Comparison of ENCODE assay signal across 9 mouse cellular contexts in genomic region chr9:53825318-53825717, GRCm38 (mm10). TPM values are rescaled to one million over a fixed set of nuclear protein-coding genes. Genes with fewer than 3 reads are reported as not detected.
DNase-seq lines count a peak whose midpoint lies in the region; ATAC-seq and TF ChIP-seq lines count a peak whose summit lies in the region.
"Had no signal": no experiment of that assay in that cellular context is flagged by ENCODE, and none has a peak within 500 bp of the region (broad histone marks: within the 10 kb centered on the region; RNA-seq: fewer than 3 reads in every experiment).

No protein-coding gene starts in this region.

- TF ChIP-seq CTCF in lung, postnatal 0 days (IDR thresholded peaks at IDR 0.05): peak; percentile 81

- no peak overlapping the region for H3K4me2 ChIP-seq in forebrain, embryonic 11.5 days (ENCODE audit: low read depth, low read length, severe bottlenecking)
- H3K4me2 ChIP-seq in forebrain, embryonic 13.5 days: no peak overlapping the region
- H3K4me2 ChIP-seq in lung, postnatal 0 days (replicated peaks; ENCODE audit: low read depth, low read length): no peak overlapping the region
- H3K4me2 ChIP-seq: limb, embryonic 13.5 days had no signal

- peak; percentile 68 for DNase-seq in forebrain, embryonic 11.5 days (ENCODE audit: low spot score)
- peak; percentile 38 for DNase-seq in thymus, postnatal 0 days (ENCODE audit: low spot score)
- DNase-seq in thymus, postnatal 10 days (ENCODE audit: low spot score in 2 of 2): no peak
- peak; percentile 71 for DNase-seq in forelimb bud, embryonic 11.5 days (ENCODE audit: low read depth, low spot score)
- peak; percentile 60 for DNase-seq in lung, postnatal 0 days (ENCODE audit: low spot score)
- DNase-seq in ovary, postnatal 10 days (ENCODE audit: low spot score): no peak
- DNase-seq in gastrocnemius, postnatal 36 days: no peak

- no peak overlapping the region for H3K4me3 ChIP-seq in forebrain, embryonic 11.5 days (ENCODE audit: low read depth, low read length)
- no peak overlapping the region for H3K4me3 ChIP-seq in forebrain, embryonic 13.5 days
- no peak overlapping the region for H3K4me3 ChIP-seq in lung, postnatal 0 days (ENCODE audit: low read depth, low read length)
- H3K4me3 ChIP-seq: limb, embryonic 13.5 days had no signal

- H3K27ac ChIP-seq in forebrain, embryonic 11.5 days (ENCODE audit: low read depth, low read length): no peak overlapping the region
- H3K27ac ChIP-seq in forebrain, embryonic 13.5 days: no peak overlapping the region
- H3K27ac ChIP-seq in lung, postnatal 0 days (ENCODE audit: low read length): no peak overlapping the region
- H3K27ac ChIP-seq: limb, embryonic 13.5 days had no signal

- WGBS in forebrain, embryonic 11.5 days: 12% methylated on average over 9 of the region's 9 CpGs
- 10% methylated on average over 9 of the region's 9 CpGs for WGBS in forebrain, embryonic 13.5 days
- WGBS in lung, postnatal 0 days: 4% methylated on average over 9 of the region's 9 CpGs

- H3K36me3 ChIP-seq in forebrain, embryonic 11.5 days (ENCODE audit: control insufficient read depth, insufficient read depth, low read length): no peaks in the 10 kb centered on the region
- H3K36me3 ChIP-seq in forebrain, embryonic 13.5 days (ENCODE audit: poor library complexity, severe bottlenecking): no peaks in the 10 kb centered on the region
- H3K36me3 ChIP-seq in lung, postnatal 0 days (ENCODE audit: insufficient read depth, low read length): no peaks in the 10 kb centered on the region
- H3K36me3 ChIP-seq: limb, embryonic 13.5 days had no signal

- 0 out of 2 replicates have a peak, but pooled peaks have one; percentile 18 for ATAC-seq in forebrain, embryonic 11.5 days (replicated peaks; ENCODE audit: low FRiP score)
- no peak for ATAC-seq in forebrain, embryonic 13.5 days
- no peak for ATAC-seq in lung, postnatal 0 days

- intact Hi-C loops in gastrocnemius, postnatal 36 days (cut with DNase I): loop anchor here (10.0 kb wide), 1 partner anchor 509 kb away; no protein-coding TSS in a partner anchor

- no peaks in the 10 kb centered on the region for H3K27me3 ChIP-seq in forebrain, embryonic 11.5 days (ENCODE audit: control insufficient read depth, insufficient read depth, low read length)
- H3K27me3 ChIP-seq in forebrain, embryonic 13.5 days: no peaks in the 10 kb centered on the region
- H3K27me3 ChIP-seq in lung, postnatal 0 days (replicated peaks; ENCODE audit: insufficient read depth, low read length): no peaks in the 10 kb centered on the region

- no peak overlapping the region for H3K9ac ChIP-seq in forebrain, embryonic 11.5 days (ENCODE audit: low read length)
- H3K9ac ChIP-seq in forebrain, embryonic 13.5 days: no peak overlapping the region
- H3K9ac ChIP-seq in lung, postnatal 0 days (replicated peaks; ENCODE audit: low read depth): no peak overlapping the region
- H3K9ac ChIP-seq: limb, embryonic 13.5 days had no signal

- TF ChIP-seq EP300 in lung, postnatal 0 days (IDR thresholded peaks at IDR 0.05): no peak

- H3K9me3 ChIP-seq in forebrain, embryonic 11.5 days (ENCODE audit: control insufficient read depth, low read length): no peaks in the 10 kb centered on the region
- no peaks in the 10 kb centered on the region for H3K9me3 ChIP-seq in forebrain, embryonic 13.5 days (replicated peaks)
- H3K9me3 ChIP-seq in lung, postnatal 0 days (ENCODE audit: low read length): no peaks in the 10 kb centered on the region
- H3K9me3 ChIP-seq: limb, embryonic 13.5 days had no signal

- H3K4me1 ChIP-seq in forebrain, embryonic 11.5 days (replicated peaks; ENCODE audit: control insufficient read depth, insufficient read depth, low read length): no peaks in the 10 kb centered on the region
- H3K4me1 ChIP-seq in forebrain, embryonic 13.5 days: 0 out of 2 replicates have a peak, but pooled peaks cover 4% of the 10 kb centered on the region
- 0 out of 2 replicates have a peak, but pooled peaks cover 3% of the 10 kb centered on the region for H3K4me1 ChIP-seq in lung, postnatal 0 days (ENCODE audit: insufficient read depth, low read depth, low read length)

RNA-seq across cellular contexts. Expression of gene Sln, which starts 24.6 kb away (rescaled TPM):
- polyA plus RNA-seq in forebrain, embryonic 11.5 days (2014; fragmentation: Nextera tagmentation; extraction: Ambion mirVana): not detected in 2 replicates
- polyA plus RNA-seq in forebrain, embryonic 13.5 days (2015; fragmentation: Nextera tagmentation; extraction: Ambion mirVana): 0.44 and 0.94 TPM in 2 replicates
- polyA plus RNA-seq in thymus, postnatal 0 days (2015; fragmentation: Nextera tagmentation; extraction: Ambion mirVana): 2.5 and 3.5 TPM in 2 replicates
- 8.6 and 11.0 TPM in 2 replicates for polyA plus RNA-seq in lung, postnatal 0 days (2015; fragmentation: Nextera tagmentation; extraction: Ambion mirVana)
- 1 to 10 TPM in 1 of 2 experiments, not detected in 1; 2.7 TPM for total RNA-seq in gastrocnemius, postnatal 36 days (2021)

RNA-seq across cellular contexts. Expression of gene Slc35f2, which starts 54.0 kb away (rescaled TPM):
- polyA plus RNA-seq in forebrain, embryonic 11.5 days (2014; fragmentation: Nextera tagmentation; extraction: Ambion mirVana): 4.6 TPM in 2 replicates
- polyA plus RNA-seq in forebrain, embryonic 13.5 days (2015; fragmentation: Nextera tagmentation; extraction: Ambion mirVana): 5.4 and 6.1 TPM in 2 replicates
- polyA plus RNA-seq in thymus, postnatal 0 days (2015; fragmentation: Nextera tagmentation; extraction: Ambion mirVana): 8.8 and 9.4 TPM in 2 replicates
- 1.2 TPM in 2 replicates for polyA plus RNA-seq in lung, postnatal 0 days (2015; fragmentation: Nextera tagmentation; extraction: Ambion mirVana)
- not detected for total RNA-seq in gastrocnemius, postnatal 36 days (2021)

Comparison
In these comparisons a context has a peak if more than half of its experiments do, and no peak if none do; other contexts are left out.
1. DNase-seq: peak in forebrain, embryonic 11.5 days (single experiment), thymus, postnatal 0 days (single experiment), forelimb bud, embryonic 11.5 days (single experiment) and lung, postnatal 0 days (single experiment); none in thymus, postnatal 10 days (0 of 2), ovary, postnatal 10 days (single experiment) and gastrocnemius, postnatal 36 days (0 of 2).